ENCODE assay signal across 14 mouse cellular contexts in the genomic region with DNA sequence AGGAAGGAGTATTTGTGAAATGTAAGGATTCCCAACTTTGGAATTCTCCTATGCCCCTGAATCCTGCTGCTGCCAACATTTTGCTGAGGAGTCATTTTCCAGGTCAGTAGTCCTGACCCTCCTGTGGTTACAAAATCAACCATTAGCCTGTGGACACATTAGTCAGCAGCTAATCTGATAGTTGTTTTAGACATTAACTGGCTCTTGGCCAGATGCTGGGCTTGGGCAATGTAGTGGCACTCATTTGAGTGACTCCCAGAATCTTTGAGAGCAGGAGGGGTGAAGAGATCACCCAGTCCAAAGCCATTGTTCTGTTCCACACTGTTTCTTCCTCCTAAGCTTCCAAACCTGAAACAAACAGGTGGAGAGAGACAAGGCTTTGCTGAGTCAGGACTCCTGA. TPM values are rescaled to one million over a fixed set of nuclear protein-coding genes. Genes with fewer than 3 reads are reported as not detected.
DNase-seq lines count a peak whose midpoint lies in the region; ATAC-seq lines count a peak whose summit lies in the region.
"Had no signal": no experiment of that assay in that cellular context is flagged by ENCODE, and none has a peak within 500 bp of the region (broad histone marks: within the 10 kb centered on the region; RNA-seq: fewer than 3 reads in every experiment).

No protein-coding gene starts in this region.

- H3K4me2 ChIP-seq in intestine, embryonic 16.5 days (ENCODE audit: low read depth, low read length), result no peak overlapping the region
- H3K4me2 ChIP-seq: heart, embryonic 15.5 days; liver, embryonic 13.5 days; midbrain, embryonic 12.5 days had no signal

- peaks cover 6% of the 10 kb centered on the region; the same call in 1 of the 2 replicates for H3K36me3 ChIP-seq in intestine, embryonic 16.5 days (ENCODE audit: control insufficient read depth, insufficient read depth, low read length)

- peak; percentile 44 for DNase-seq in urinary bladder, postnatal 14 days (ENCODE audit: low spot score)
- DNase-seq in urinary bladder, postnatal 25 days (ENCODE audit: low spot score), result no peak
- peak; percentile 89 to 90 for DNase-seq in kidney, postnatal 25 days
- DNase-seq in yolk sac, embryonic 10.5 days (ENCODE audit: low spot score), result peak; percentile 66
- no peak for DNase-seq in natural killer cell, adult 2 months (ENCODE audit: low spot score in 2 of 2)
- no peak for DNase-seq in thymus, postnatal 4 days
- DNase-seq: gastrocnemius, postnatal 14 days; liver, embryonic 13.5 days had no signal

- H3K9me3 ChIP-seq in intestine, embryonic 16.5 days (ENCODE audit: control insufficient read depth, low read length), result no peaks in the 10 kb centered on the region
- H3K9me3 ChIP-seq: heart, embryonic 15.5 days; liver, embryonic 13.5 days; midbrain, embryonic 12.5 days had no signal

- peak; percentile 26; the same call in 1 of the 2 replicates for ATAC-seq in intestine, embryonic 16.5 days
- ATAC-seq in megakaryocyte, adult 5-6 weeks (ENCODE audit: poor library complexity, severe bottlenecking), result no peak
- ATAC-seq: hindbrain, embryonic 16.5 days had no signal

- H3K9ac ChIP-seq in intestine, embryonic 16.5 days (ENCODE audit: low read depth, low read length), result no peak overlapping the region
- H3K9ac ChIP-seq: heart, embryonic 15.5 days; liver, embryonic 13.5 days; midbrain, embryonic 12.5 days had no signal

- no peak overlapping the region for H3K27ac ChIP-seq in intestine, embryonic 16.5 days (ENCODE audit: low read length)
- H3K27ac ChIP-seq: heart, embryonic 15.5 days; left cerebral cortex, adult 2 months; liver, embryonic 13.5 days; midbrain, embryonic 12.5 days had no signal

- H3K27me3 ChIP-seq in intestine, embryonic 16.5 days (replicated peaks; ENCODE audit: control insufficient read depth, insufficient read depth, low read length), result no peaks in the 10 kb centered on the region
- H3K27me3 ChIP-seq: heart, embryonic 15.5 days; liver, embryonic 13.5 days; midbrain, embryonic 12.5 days had no signal

- H3K4me1 ChIP-seq in intestine, embryonic 16.5 days (ENCODE audit: control insufficient read depth, insufficient read depth, low read length), result no peaks in the 10 kb centered on the region
- H3K4me1 ChIP-seq: heart, embryonic 15.5 days; liver, embryonic 13.5 days; midbrain, embryonic 12.5 days had no signal

- no peak overlapping the region for H3K4me3 ChIP-seq in intestine, embryonic 16.5 days (ENCODE audit: low read length)
- H3K4me3 ChIP-seq: heart, embryonic 15.5 days; left cerebral cortex, adult 2 months; liver, embryonic 13.5 days; midbrain, embryonic 12.5 days had no signal

RNA-seq across cellular contexts. Expression of gene Idh1, which starts 31.5 kb away (rescaled TPM):
- 302 and 321 TPM in 2 replicates for polyA plus RNA-seq in intestine, embryonic 16.5 days (2015; fragmentation: Nextera tagmentation; extraction: Ambion mirVana)
- 196 and 202 TPM in 2 replicates for total RNA-seq in megakaryocyte, adult 5-6 weeks (2015)
- 354 and 378 TPM in 2 replicates for total RNA-seq in megakaryocyte, adult 5-6 weeks (2017)

RNA-seq across cellular contexts. Expression of gene Pikfyve, which starts 31.7 kb away (rescaled TPM):
- polyA plus RNA-seq in intestine, embryonic 16.5 days (2015; fragmentation: Nextera tagmentation; extraction: Ambion mirVana), result 6.2 and 8.8 TPM in 2 replicates
- 30.0 and 31.5 TPM in 2 replicates for total RNA-seq in megakaryocyte, adult 5-6 weeks (2015)
- total RNA-seq in megakaryocyte, adult 5-6 weeks (2017), result 40.2 and 46.2 TPM in 2 replicates

RNA-seq across cellular contexts. Expression of gene D630023F18Rik, which starts 31.8 kb away (rescaled TPM):
- 0.34 TPM in 1 of 2 replicates, not detected in the other for polyA plus RNA-seq in intestine, embryonic 16.5 days (2015; fragmentation: Nextera tagmentation; extraction: Ambion mirVana)
- 0.39 and 1.1 TPM in 2 replicates for total RNA-seq in megakaryocyte, adult 5-6 weeks (2015)
- total RNA-seq in megakaryocyte, adult 5-6 weeks (2017), result 0.73 and 1.5 TPM in 2 replicates
- total RNA-seq: gastrocnemius, postnatal 14 days had no signal
- polyA plus RNA-seq: midbrain, embryonic 12.5 days had no signal

RNA-seq across cellular contexts. Expression of gene Gm28845, which starts 35.5 kb away (rescaled TPM):
- polyA plus RNA-seq in intestine, embryonic 16.5 days (2015; fragmentation: Nextera tagmentation; extraction: Ambion mirVana), result not detected in 2 replicates
- not detected in 2 replicates for total RNA-seq in megakaryocyte, adult 5-6 weeks (2015)
- not detected in 2 replicates for total RNA-seq in megakaryocyte, adult 5-6 weeks (2017)
- total RNA-seq: gastrocnemius, postnatal 14 days had no signal
- polyA plus RNA-seq: heart, embryonic 15.5 days; liver, embryonic 13.5 days; midbrain, embryonic 12.5 days had no signal

RNA-seq across cellular contexts. Expression of gene Cryga, which starts 51.6 kb away (rescaled TPM):
- not detected in 2 replicates for polyA plus RNA-seq in intestine, embryonic 16.5 days (2015; fragmentation: Nextera tagmentation; extraction: Ambion mirVana)
- not detected in 2 replicates for total RNA-seq in megakaryocyte, adult 5-6 weeks (2015)
- total RNA-seq in megakaryocyte, adult 5-6 weeks (2017), result not detected in 2 replicates
- total RNA-seq: gastrocnemius, postnatal 14 days had no signal
- polyA plus RNA-seq: heart, embryonic 15.5 days; liver, embryonic 13.5 days; midbrain, embryonic 12.5 days had no signal

Comparison
In these comparisons a context has a peak if more than half of its experiments do, and no peak if none do; other contexts are left out.
1. DNase-seq: peak in urinary bladder, postnatal 14 days (single experiment), kidney, postnatal 25 days (2 of 2) and yolk sac, embryonic 10.5 days (single experiment); none in urinary bladder, postnatal 25 days (single experiment), natural killer cell, adult 2 months (0 of 2) and thymus, postnatal 4 days (single experiment).